Mouse (Mus musculus) liver, embryonic 13.5 days (tissue): Measurements from ENCODE around the gene Tfr2. TPM values are rescaled to one million over a fixed set of nuclear protein-coding genes. Genes with fewer than 3 reads are reported as not detected.

Source experiments
- ATAC-seq: fragments of 200-750 bp; cut with Nextera tagmentation; 2 replicates; pipeline ENCODE4 v1.8.0; 2017; ENCODE audit warnings: low read depth, mild to moderate bottlenecking, moderate number of reproducible peaks, moderate library complexity
- DNase-seq: peaks from one replicate; pipeline ENCODE4 v3.0.0; 2022
- H3K27ac ChIP-seq: fragments of 300-500 bp; sonication (generic); 2 replicates; pipeline ENCODE4 v1.5.1; 2015; ENCODE audit warnings: moderate library complexity, mild to moderate bottlenecking, inconsistent platforms
- H3K27me3 ChIP-seq: fragments of 300-500 bp; sonication (generic); 2 replicates; pipeline ENCODE4 v1.6.1; 2015; ENCODE audit warnings: mild to moderate bottlenecking, inconsistent platforms
- H3K36me3 ChIP-seq: fragments of 300-500 bp; sonication (generic); 2 replicates; pipeline ENCODE4 v1.6.1; 2015; ENCODE audit warnings: mild to moderate bottlenecking, inconsistent platforms
- H3K4me1 ChIP-seq: fragments of 300-500 bp; sonication (generic); replicated peaks from 2 replicates; pipeline ENCODE4 v1.6.1; 2015; ENCODE audit warnings: inconsistent platforms
- H3K4me2 ChIP-seq: fragments of 300-500 bp; sonication (generic); 2 replicates; pipeline ENCODE4 v1.6.1; 2015; ENCODE audit warnings: inconsistent platforms, mild to moderate bottlenecking, moderate library complexity
- H3K4me3 ChIP-seq: fragments of 300-500 bp; sonication (generic); replicated peaks from 2 replicates; pipeline ENCODE4 v1.5.1; 2015; ENCODE audit warnings: mild to moderate bottlenecking, inconsistent platforms
- H3K9ac ChIP-seq: fragments of 300-500 bp; sonication (generic); 2 replicates; pipeline ENCODE4 v1.6.1; 2015; ENCODE audit warnings: mild to moderate bottlenecking, inconsistent platforms
- H3K9me3 ChIP-seq: fragments of 300-500 bp; sonication (generic); replicated peaks from 2 replicates; pipeline ENCODE4 v1.6.1; 2016; ENCODE audit warnings: inconsistent platforms
- WGBS: fragments of 180-500 bp; shearing (Covaris S2); methylation state at CpG from one replicate; pipeline ENCODE4 v1.1.7; 2015; ENCODE audit not compliant: insufficient replicate concordance; 5-methylcytosine and 5-hydroxymethylcytosine counted together
- polyA plus RNA-seq: library from polyadenylated mRNA; unstranded; fragments of >200 nt; fragmentation: Nextera tagmentation; extraction: Ambion mirVana; gene quantifications from 2 replicates; pipeline ENCODE4 v1.2.1, GENCODE M21; 2015

The Tfr2 gene
- polyA plus RNA-seq, 1 experiment from 2014 or later = 41.5 TPM

GRCm38 (mm10) chr5:137623937-137624530, 54.4 kb downstream of the Tfr2 start:
- Histone ChIP-seq H3K27me3 (no peaks in the 10 kb centered on the region), H3K4me1 (peaks cover 21% of the 10 kb centered on the region), H3K36me3 (no peaks in the 10 kb centered on the region), H3K4me2 (no peak overlapping the region), H3K27ac (no peak overlapping the region), H3K9me3 (no peaks in the 10 kb centered on the region), H3K9ac (no peak overlapping the region), H3K4me3 (no peak overlapping the region)
- no peak for ATAC-seq
- DNase-seq = no peak
- 44% methylated on average over 11 of the region's 11 CpGs for WGBS

- peak overlapping the region; percentile 91 for H3K27ac ChIP-seq
- peaks cover 55% of the 10 kb centered on the region for H3K4me1 ChIP-seq
- H3K9me3 ChIP-seq = no peaks in the 10 kb centered on the region
- H3K36me3 ChIP-seq = 0 out of 2 replicates have a peak, but pooled peaks cover 4% of the 10 kb centered on the region
- ATAC-seq = no peak
- peak overlapping the region; percentile 93 for H3K4me3 ChIP-seq
- peak overlapping the region; percentile 92 for H3K4me2 ChIP-seq
- DNase-seq = no peak
- peak overlapping the region; percentile 83 for H3K9ac ChIP-seq
- 2% methylated on average over 9 of the region's 9 CpGs for WGBS
- no peaks in the 10 kb centered on the region for H3K27me3 ChIP-seq
Observed at GRCm38 (mm10) chr5:137627991-137628390, 58.4 kb downstream of the Tfr2 start.

GRCm38 (mm10) chr5:137628498-137629305, 59.1 kb downstream of the Tfr2 start, which contains the start of the genes Fbxo24, Lrch4 and Gm20605:
Gene Fbxo24, minus strand, starts transcription at chr5:137629002.
Gene Lrch4, plus strand, starts transcription at chr5:137629121.
Gene Gm20605, plus strand, starts transcription at chr5:137629175.
- Histone ChIP-seq H3K9ac (peak within 1 kb of the TSS; percentile 91), H3K4me1 (peaks cover 55% of the 10 kb centered on the region), H3K4me3 (peak within 1 kb of the TSS; percentile 93), H3K27me3 (no peaks in the 10 kb centered on the region), H3K4me2 (peak within 1 kb of the TSS; percentile 97), H3K36me3 (peaks cover 11% of the 10 kb centered on the region), H3K9me3 (no peaks in the 10 kb centered on the region), H3K27ac (peak within 1 kb of the TSS; percentile 97)
- under 1% methylated on average over 46 of the region's 46 CpGs for WGBS
- peak; percentile 92 for ATAC-seq
- DNase-seq = peak; percentile 99

GRCm38 (mm10) chr5:137629306-137629721, 59.7 kb downstream of the Tfr2 start:
- peak; percentile 66 for DNase-seq

DNA sequence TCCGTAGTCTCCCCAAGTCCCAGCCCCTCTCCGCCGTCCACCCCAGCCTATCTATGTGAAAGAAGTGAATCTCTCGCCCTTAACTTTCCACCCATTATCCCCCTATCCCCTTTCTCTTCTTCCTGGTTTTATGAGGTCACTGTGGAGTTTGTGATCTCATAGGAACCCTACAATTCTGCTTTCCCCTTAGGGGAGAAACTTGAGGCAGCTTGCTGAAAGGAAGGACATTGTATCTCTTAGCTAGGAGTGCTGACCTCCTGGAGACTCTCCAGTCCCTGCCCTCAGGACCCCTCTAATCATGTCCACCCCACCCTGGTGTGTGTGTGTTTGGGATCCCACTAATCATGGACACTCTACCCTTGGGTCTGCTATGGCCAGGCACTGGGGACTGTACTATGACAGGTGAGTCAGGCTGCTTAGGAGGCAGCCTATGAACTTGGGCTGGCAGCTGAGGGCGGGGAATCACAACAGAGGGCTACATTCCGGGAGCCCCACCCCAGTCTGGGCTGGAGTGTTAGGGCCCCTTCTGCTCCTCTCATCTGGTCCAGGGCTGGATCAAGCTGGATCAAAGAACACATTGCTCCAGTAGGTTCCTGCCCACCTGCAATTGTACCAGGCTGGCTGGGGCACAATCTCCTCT, 60.4 kb downstream of the Tfr2 start:
- ATAC-seq (no peak), DNase-seq (peak; percentile 26)
- peak overlapping the region; percentile 97 for H3K4me2 ChIP-seq
- peak overlapping the region; percentile 91 for H3K9ac ChIP-seq
- peak overlapping the region; percentile 93 for H3K4me3 ChIP-seq
- WGBS = 2% methylated on average over 6 of the region's 6 CpGs
- H3K36me3 ChIP-seq = peaks cover 24% of the 10 kb centered on the region
- no peaks in the 10 kb centered on the region for H3K27me3 ChIP-seq
- no peaks in the 10 kb centered on the region for H3K9me3 ChIP-seq
- peak overlapping the region; percentile 97 for H3K27ac ChIP-seq
- H3K4me1 ChIP-seq = peaks cover 51% of the 10 kb centered on the region

More at GRCm38 (mm10) chr5:137629306-137629721, 59.7 kb downstream of the Tfr2 start:
- Histone ChIP-seq H3K9ac (peak overlapping the region; percentile 91), H3K27me3 (no peaks in the 10 kb centered on the region), H3K4me2 (peak overlapping the region; percentile 97), H3K36me3 (peaks cover 17% of the 10 kb centered on the region), H3K4me1 (peaks cover 58% of the 10 kb centered on the region), H3K9me3 (no peaks in the 10 kb centered on the region), H3K27ac (peak overlapping the region; percentile 97), H3K4me3 (peak overlapping the region; percentile 93)
- WGBS = under 1% methylated on average over 23 of the region's 23 CpGs
- ATAC-seq = peak; percentile 43

GRCm38 (mm10) chr5:137630602-137631001, 61.0 kb downstream of the Tfr2 start:
- DNase-seq = no peak
- H3K4me2 ChIP-seq = peak overlapping the region; percentile 97
- H3K9ac ChIP-seq = peak overlapping the region; percentile 91
- no peaks in the 10 kb centered on the region for H3K27me3 ChIP-seq
- no peaks in the 10 kb centered on the region for H3K9me3 ChIP-seq
- H3K27ac ChIP-seq = peak overlapping the region; percentile 97
- no peak for ATAC-seq
- H3K36me3 ChIP-seq = peaks cover 30% of the 10 kb centered on the region
- peaks cover 51% of the 10 kb centered on the region for H3K4me1 ChIP-seq
- 17% methylated on average over 3 of the region's 3 CpGs for WGBS
- peak overlapping the region; percentile 93 for H3K4me3 ChIP-seq

- WGBS = 18% methylated on average over 9 of the region's 9 CpGs
- no peak for ATAC-seq
- peak overlapping the region; percentile 97 for H3K27ac ChIP-seq
- no peaks in the 10 kb centered on the region for H3K27me3 ChIP-seq
- H3K9ac ChIP-seq = peak overlapping the region; percentile 91
- H3K36me3 ChIP-seq = peaks cover 36% of the 10 kb centered on the region
- no peak for DNase-seq
- H3K9me3 ChIP-seq = no peaks in the 10 kb centered on the region
- peaks cover 51% of the 10 kb centered on the region for H3K4me1 ChIP-seq
- H3K4me2 ChIP-seq = peak overlapping the region; percentile 97
- H3K4me3 ChIP-seq = peak overlapping the region; percentile 93
Observed at GRCm38 (mm10) chr5:137631171-137631570, 61.5 kb downstream of the Tfr2 start.

GRCm38 (mm10) chr5:137631591-137631990, 62.0 kb downstream of the Tfr2 start:
- Histone ChIP-seq H3K27me3 (no peaks in the 10 kb centered on the region), H3K36me3 (peaks cover 40% of the 10 kb centered on the region), H3K9ac (peak overlapping the region; percentile 91), H3K27ac (peak overlapping the region; percentile 97), H3K4me1 (peaks cover 51% of the 10 kb centered on the region), H3K4me2 (peak overlapping the region; percentile 97), H3K9me3 (no peaks in the 10 kb centered on the region), H3K4me3 (peak overlapping the region; percentile 93)
- 20% methylated on average over 4 of the region's 4 CpGs for WGBS
- DNase-seq (no peak), ATAC-seq (no peak)

GRCm38 (mm10) chr5:137633397-137634084, 63.9 kb downstream of the Tfr2 start:
- Histone ChIP-seq H3K4me3 (no peak overlapping the region), H3K4me2 (no peak overlapping the region), H3K27ac (no peak overlapping the region), H3K36me3 (peaks cover 59% of the 10 kb centered on the region), H3K9ac (no peak overlapping the region), H3K27me3 (no peaks in the 10 kb centered on the region), H3K4me1 (peaks cover 41% of the 10 kb centered on the region), H3K9me3 (no peaks in the 10 kb centered on the region)
- no peak for DNase-seq
- 79% methylated on average over 12 of the region's 12 CpGs for WGBS
- no peak for ATAC-seq
